8 mouse cellular contexts compared by ENCODE assay signal in the genomic region with DNA sequence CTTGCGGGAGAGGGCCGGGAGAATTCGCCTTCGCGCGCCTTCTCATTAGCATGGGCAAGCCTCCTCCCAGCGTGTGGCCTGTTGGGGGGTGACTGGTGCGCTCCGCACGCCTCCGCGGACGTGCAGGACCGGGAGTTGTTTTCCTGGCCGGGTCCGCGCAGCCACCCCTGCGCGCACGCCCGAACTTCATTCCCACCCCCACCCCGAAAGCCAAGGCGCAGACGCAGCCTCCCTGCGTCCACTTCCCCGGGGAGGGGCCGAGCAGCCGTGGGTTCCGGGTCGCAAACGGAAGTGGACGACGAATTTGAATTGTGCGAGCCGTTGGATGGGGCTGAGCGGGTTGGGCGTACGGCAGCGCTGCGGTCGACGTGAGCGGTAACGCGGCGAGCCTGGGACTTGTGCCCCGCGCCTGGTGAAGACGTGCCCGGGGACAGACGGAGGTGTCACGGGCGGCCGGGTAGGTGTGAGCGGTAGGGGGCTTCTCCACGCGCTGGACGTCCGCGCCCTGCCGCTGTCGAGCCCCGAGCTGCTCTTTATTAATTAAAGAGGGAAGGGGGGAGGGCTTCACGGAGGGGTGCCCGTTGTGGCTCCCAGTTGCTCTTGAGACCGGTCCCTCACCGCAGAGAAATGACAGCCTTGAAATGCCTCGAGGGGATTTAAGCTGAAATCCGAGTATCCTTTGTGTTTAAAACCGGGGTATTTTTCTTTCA. TPM values are rescaled to one million over a fixed set of nuclear protein-coding genes. Genes with fewer than 3 reads are reported as not detected.
A peak's percentile ranks its signal among the peaks of the same experiment; 100 is the strongest.
DNase-seq lines count a peak whose midpoint lies in the region; ATAC-seq and TF ChIP-seq lines count a peak whose summit lies in the region.

A gene (plus strand): TSS at position 74 of the 710 bp plus-strand sequence.

- no peaks in the 10 kb centered on the region for H3K27me3 ChIP-seq in C2C12 (ENCODE audit: control insufficient read depth, insufficient read depth, insufficient read length)
- no peaks in the 10 kb centered on the region for H3K27me3 ChIP-seq in erythroblast, embryonic 14.5 days (ENCODE audit: control insufficient read depth)
- no peaks in the 10 kb centered on the region for H3K27me3 ChIP-seq in heart, embryonic 11.5 days (ENCODE audit: control insufficient read depth, insufficient read depth, low read length)
- H3K27me3 ChIP-seq in kidney, embryonic 16.5 days (ENCODE audit: insufficient read depth, low read length) = no peaks in the 10 kb centered on the region
- H3K27me3 ChIP-seq in liver, adult 2 months (ENCODE audit: control insufficient read depth, insufficient read depth, low read length) = no peaks in the 10 kb centered on the region
- no peaks in the 10 kb centered on the region for H3K27me3 ChIP-seq in myocyte (ENCODE audit: control insufficient read depth, insufficient read depth, insufficient read length)
- H3K27me3 ChIP-seq in splenic B cell, adult 2 months (ENCODE audit: control insufficient read depth, insufficient read depth, low read length, poor library complexity, severe bottlenecking) = no peaks in the 10 kb centered on the region

- H3K4me2 ChIP-seq in heart, embryonic 11.5 days = peak within 1 kb of the TSS; percentile 81
- H3K4me2 ChIP-seq in kidney, embryonic 16.5 days (replicated peaks; ENCODE audit: low read depth, low read length) = peak within 1 kb of the TSS; percentile 76
- peak within 1 kb of the TSS; percentile 91 for H3K4me2 ChIP-seq in myocyte (ENCODE audit: low read depth)

- no peak for TF ChIP-seq CTCF in C2C12 (IDR thresholded peaks at IDR 0.05; ENCODE audit: control insufficient read depth, insufficient read depth, insufficient read length)
- TF ChIP-seq CTCF in brain, embryonic 14.5 days (IDR thresholded peaks at IDR 0.05; ENCODE audit: borderline replicate concordance, extremely low read depth, insufficient read depth, insufficient read length) = no peak
- no peak for TF ChIP-seq CTCF in liver, adult 2 months (IDR thresholded peaks at IDR 0.05; ENCODE audit: low read depth, low read length)

- H3K4me1 ChIP-seq in erythroblast, embryonic 14.5 days (ENCODE audit: control insufficient read depth) = peaks cover 33% of the 10 kb centered on the region
- H3K4me1 ChIP-seq in heart, embryonic 11.5 days (ENCODE audit: control insufficient read depth, insufficient read depth, low read length) = no peaks in the 10 kb centered on the region
- peaks cover 18% of the 10 kb centered on the region for H3K4me1 ChIP-seq in kidney, embryonic 16.5 days (ENCODE audit: insufficient read depth, low read length)
- H3K4me1 ChIP-seq in liver, adult 2 months (ENCODE audit: control insufficient read depth, insufficient read depth, low read length) = no peaks in the 10 kb centered on the region; the same call in 1 of the 2 replicates

- WGBS in heart, embryonic 11.5 days (ENCODE audit: insufficient replicate concordance) = under 1% methylated on average over 70 of the region's 70 CpGs
- WGBS in kidney, embryonic 16.5 days = 0% methylated on average over 70 of the region's 70 CpGs
- WGBS in liver, adult 2 months = under 1% methylated on average over 70 of the region's 70 CpGs

- peak; percentile 93 for ATAC-seq in heart, embryonic 11.5 days (replicated peaks; ENCODE audit: insufficient number of reproducible peaks, low FRiP score, low TSS enrichment)
- peak; percentile 98 for ATAC-seq in kidney, embryonic 16.5 days (ENCODE audit: low FRiP score, low TSS enrichment)

- no peaks in the 10 kb centered on the region for H3K9me3 ChIP-seq in erythroblast, embryonic 14.5 days (ENCODE audit: control insufficient read depth, low read length)
- no peaks in the 10 kb centered on the region for H3K9me3 ChIP-seq in heart, embryonic 11.5 days (replicated peaks; ENCODE audit: control insufficient read depth, low read length)
- H3K9me3 ChIP-seq in kidney, embryonic 16.5 days (ENCODE audit: low read length) = no peaks in the 10 kb centered on the region

- H3K36me3 ChIP-seq in C2C12 (ENCODE audit: control insufficient read depth, insufficient read depth) = peaks cover 20% of the 10 kb centered on the region
- H3K36me3 ChIP-seq in erythroblast, embryonic 14.5 days (ENCODE audit: control insufficient read depth) = peaks cover 30% of the 10 kb centered on the region
- peaks cover 5% of the 10 kb centered on the region; the same call in 1 of the 2 replicates for H3K36me3 ChIP-seq in heart, embryonic 11.5 days (ENCODE audit: control insufficient read depth, insufficient read depth, low read length)
- H3K36me3 ChIP-seq in kidney, embryonic 16.5 days (ENCODE audit: insufficient read depth, low read length) = peaks cover 14% of the 10 kb centered on the region
- peaks cover 5% of the 10 kb centered on the region for H3K36me3 ChIP-seq in liver, adult 2 months (ENCODE audit: control insufficient read depth, insufficient read depth, low read length)
- peaks cover 8% of the 10 kb centered on the region for H3K36me3 ChIP-seq in myocyte (ENCODE audit: control insufficient read depth, insufficient read depth)
- H3K36me3 ChIP-seq in splenic B cell, adult 2 months (ENCODE audit: control insufficient read depth, insufficient read depth, low read length, poor library complexity, severe bottlenecking) = no peaks in the 10 kb centered on the region

- H3ac ChIP-seq in C2C12 (ENCODE audit: control insufficient read depth, insufficient read length, low read depth) (peak within 1 kb of the TSS; percentile 75), myocyte (ENCODE audit: control insufficient read depth, insufficient read length) (peak within 1 kb of the TSS; percentile 72)

- H3K4me3 ChIP-seq in C2C12 (ENCODE audit: insufficient read depth, poor library complexity, severe bottlenecking) (peak within 1 kb of the TSS; percentile 95), myocyte (peak within 1 kb of the TSS; percentile 70)
- H3K4me3 ChIP-seq in erythroblast, embryonic 14.5 days (replicated peaks) = peak within 1 kb of the TSS; percentile 98
- peak within 1 kb of the TSS; percentile 92 for H3K4me3 ChIP-seq in heart, embryonic 11.5 days (ENCODE audit: low read depth, low read length)
- peak within 1 kb of the TSS; percentile 83 for H3K4me3 ChIP-seq in kidney, embryonic 16.5 days (ENCODE audit: low read length)
- peak within 1 kb of the TSS; percentile 88 for H3K4me3 ChIP-seq in liver, adult 2 months (ENCODE audit: insufficient read depth, low read depth, low read length)

- H3K9ac ChIP-seq in heart, embryonic 11.5 days (ENCODE audit: low read depth, low read length) = peak within 1 kb of the TSS; percentile 93
- H3K9ac ChIP-seq in kidney, embryonic 16.5 days (replicated peaks; ENCODE audit: low read length) = peak within 1 kb of the TSS; percentile 97
- H3K9ac ChIP-seq in liver, adult 2 months (ENCODE audit: low read depth, low read length) = peak within 1 kb of the TSS; percentile 87

- peaks cover 50% of the 10 kb centered on the region for H3K79me2 ChIP-seq in C2C12 (ENCODE audit: control insufficient read depth, insufficient read depth)
- H3K79me2 ChIP-seq in liver, adult 2 months (ENCODE audit: control insufficient read depth, insufficient read depth, low read length) = no peaks in the 10 kb centered on the region
- H3K79me2 ChIP-seq in myocyte (ENCODE audit: control insufficient read depth, insufficient read depth) = peaks cover 48% of the 10 kb centered on the region

- peaks cover 47% of the 10 kb centered on the region for H3K79me3 ChIP-seq in C2C12 (ENCODE audit: low read depth)

- TF ChIP-seq POLR2A in brain, embryonic 14.5 days (IDR thresholded peaks at IDR 0.05; ENCODE audit: borderline replicate concordance, extremely low read depth, insufficient read depth, insufficient read length, poor library complexity, severe bottlenecking) = peak; percentile 42; the same call in 1 of the 2 replicates
- peak; percentile 67; the same call in 1 of the 2 replicates for TF ChIP-seq POLR2A in liver, adult 2 months (IDR thresholded peaks at IDR 0.05; ENCODE audit: extremely low read depth, insufficient read depth, low read length)
- peak; percentile 91 for TF ChIP-seq POLR2A in myocyte (IDR thresholded peaks at IDR 0.05; ENCODE audit: insufficient read length, low read depth)

- peak; percentile 98 for DNase-seq in brain, embryonic 14.5 days (ENCODE audit: low read depth)
- DNase-seq in liver, adult 2 months (ENCODE audit: extremely low read depth, low read depth, low spot score) = peak; percentile 80
- DNase-seq in splenic B cell, adult 2 months (ENCODE audit: low read depth, low spot score) = peak; percentile 78

- H3K27ac ChIP-seq in heart, embryonic 11.5 days (ENCODE audit: low read depth, low read length) = peak within 1 kb of the TSS; percentile 94
- H3K27ac ChIP-seq in kidney, embryonic 16.5 days (ENCODE audit: low read length) = peak within 1 kb of the TSS; percentile 97
- H3K27ac ChIP-seq in liver, adult 2 months (replicated peaks; ENCODE audit: insufficient read depth, low read depth, low read length) = peak within 1 kb of the TSS; percentile 32

TF ChIP-seq in C2C12, 6 proteins besides CTCF, POLR2A, EP300 and RAD21:
- TF ChIP-seq MYOG (IDR thresholded peaks at IDR 0.05; ENCODE audit: control insufficient read depth, extremely low read depth, insufficient read length) (no peak), MYOD1 (IDR thresholded peaks at IDR 0.05; ENCODE audit: control insufficient read depth, insufficient read length, low read depth) (no peak), MAX (IDR thresholded peaks at IDR 0.05) (peak; percentile 86)

TF ChIP-seq in myocyte, 11 proteins besides CTCF, POLR2A, EP300 and RAD21 (continues in another document):
- TF ChIP-seq MYOG (IDR thresholded peaks at IDR 0.05; ENCODE audit: control insufficient read depth in 1 of 3, insufficient read depth in 1 of 3, insufficient read length in 2 of 3, low read depth in 2 of 3) = peak in 1 of 3 experiments; percentile 30
- peak; percentile 52 for TF ChIP-seq E2F4 (IDR thresholded peaks at IDR 0.05; ENCODE audit: insufficient read depth)
- peak; percentile 71 for TF ChIP-seq POLR2AphosphoS2 (IDR thresholded peaks at IDR 0.05; ENCODE audit: insufficient read length, low read depth)
- TF ChIP-seq MYOD1 (IDR thresholded peaks at IDR 0.05; ENCODE audit: control insufficient read depth in 1 of 3, insufficient read length in 2 of 3, low read depth in 2 of 3) = peak in 1 of 3 experiments; percentile 4
- TF ChIP-seq SRF (IDR thresholded peaks at IDR 0.05; ENCODE audit: control insufficient read depth, insufficient read length, low read depth) = no peak
- no peak for TF ChIP-seq CEBPB (IDR thresholded peaks at IDR 0.05; ENCODE audit: insufficient read depth, poor library complexity, severe bottlenecking)
- TF ChIP-seq TCF12 (IDR thresholded peaks at IDR 0.05; ENCODE audit: insufficient read depth, poor library complexity, severe bottlenecking) = no peak
- no peak for TF ChIP-seq TCF3 (IDR thresholded peaks at IDR 0.05; ENCODE audit: insufficient read length, low read depth)

RNA-seq across cellular contexts. Expression of the gene that starts here (rescaled TPM):
- 2.9 TPM for polyA plus RNA-seq in C2C12 (2012; fragmentation: generic; extraction: Trizol)
- polyA plus RNA-seq in brain, embryonic 14.5 days (2012; rRNA removed) = 18.5 and 24.8 TPM in 2 replicates
- polyA plus RNA-seq in erythroblast, embryonic 14.5 days (2012) = 0.11 and 0.12 TPM in 2 replicates
- 21.8 and 22.9 TPM in 2 replicates for polyA plus RNA-seq in heart, embryonic 11.5 days (2014; fragmentation: Nextera tagmentation; extraction: Ambion mirVana)
- 28.7 and 32.0 TPM in 2 replicates for polyA plus RNA-seq in kidney, embryonic 16.5 days (2015; fragmentation: Nextera tagmentation; extraction: Ambion mirVana)
- total RNA-seq in liver, adult 2 months (2014; rRNA removed) = 4.0 and 4.3 TPM in 2 replicates
- 0.34 and 0.40 TPM in 2 replicates for polyA plus RNA-seq in liver, adult 2 months (2012; rRNA removed)
- 1.5 TPM for polyA plus RNA-seq in myocyte (2012; fragmentation: generic; extraction: Trizol)

Comparison
In these comparisons a context has a peak if more than half of its experiments do, and no peak if none do; other contexts are left out.
1. Peak in every context shown above with its lines: DNase-seq, ATAC-seq, H3K4me3 ChIP-seq and H3K27ac ChIP-seq.
2. H3K27ac ChIP-seq: peak in every context shown above with its lines; median percentile 97 in kidney, embryonic 16.5 days; 94 in heart, embryonic 11.5 days; 32 in liver, adult 2 months.